Mouse (Mus musculus): ENCODE data around the gene Zbtb16. TPM values are rescaled to one million over a fixed set of nuclear protein-coding genes. Genes with fewer than 3 reads are reported as not detected.

Gene Zbtb16
- polyA plus RNA-seq, 2 experiments from 2014 or later: not detected

GRCm38 (mm10) chr9:48662361-48663051, 173.5 kb downstream of the Zbtb16 start:
- ATAC-seq: no peak

- ATAC-seq: no peak
Observed at GRCm38 (mm10) chr9:48661225-48662023, 174.6 kb downstream of the Zbtb16 start.

- no peak for ATAC-seq
Observed at GRCm38 (mm10) chr9:48655525-48656169, 180.4 kb downstream of the Zbtb16 start.

- no peak for ATAC-seq
Observed at GRCm38 (mm10) chr9:48654730-48655129, 181.3 kb downstream of the Zbtb16 start.

GRCm38 (mm10) chr9:48653399-48654070, 182.5 kb downstream of the Zbtb16 start:
- no peak for ATAC-seq

GRCm38 (mm10) chr9:48652026-48652425, 184.0 kb downstream of the Zbtb16 start:
- ATAC-seq: no peak

GRCm38 (mm10) chr9:48650846-48651245, 185.2 kb downstream of the Zbtb16 start:
- ATAC-seq: no peak

GRCm38 (mm10) chr9:48649851-48650685, 186.0 kb downstream of the Zbtb16 start:
- no peak for ATAC-seq

GRCm38 (mm10) chr9:48649098-48649766, 186.8 kb downstream of the Zbtb16 start:
- no peak for ATAC-seq

GRCm38 (mm10) chr9:48648285-48649097, 187.5 kb downstream of the Zbtb16 start:
- ATAC-seq: no peak

GRCm38 (mm10) chr9:48647648-48648284, 188.3 kb downstream of the Zbtb16 start:
- no peak for ATAC-seq

GRCm38 (mm10) chr9:48646781-48647647, 189.0 kb downstream of the Zbtb16 start:
- ATAC-seq: no peak

GRCm38 (mm10) chr9:48646251-48646650, 189.8 kb downstream of the Zbtb16 start:
- ATAC-seq: peak; percentile 34

- ATAC-seq: no peak
Observed at GRCm38 (mm10) chr9:48645648-48646126, 190.3 kb downstream of the Zbtb16 start.

GRCm38 (mm10) chr9:48644926-48645647, 190.9 kb downstream of the Zbtb16 start:
- no peak for ATAC-seq

- ATAC-seq: no peak
Observed at GRCm38 (mm10) chr9:48644376-48644775, 191.6 kb downstream of the Zbtb16 start.

- no peak for ATAC-seq
Observed at GRCm38 (mm10) chr9:48641636-48642035, 194.4 kb downstream of the Zbtb16 start.

GRCm38 (mm10) chr9:48640881-48641280, 195.1 kb downstream of the Zbtb16 start:
- no peak for ATAC-seq

All from CD4-positive, CD25-positive, alpha-beta regulatory T cell, adult 4 months (primary cell).